Mouse (Mus musculus) lung, postnatal 14 days (tissue): ENCODE results near the gene Hid1.
"Not testable (repeated sequence)": the region's sequence is repeated elsewhere in the genome, so short reads cannot be mapped to it uniquely, and the experiment has no call there.

Source experiments
- DNase-seq: peaks from one replicate; pipeline ENCODE4 v3.0.0; 2021

Hid1 gene

GRCm38 (mm10) chr11:115367395-115367944, at the start of gene Hid1:
Hid1 (minus strand) TSS chr11:115367756.
- peak; percentile 82 for DNase-seq

GRCm38 (mm10) chr11:115409556-115409955, 42.0 kb upstream of the Hid1 start:
- no peak for DNase-seq

DNA sequence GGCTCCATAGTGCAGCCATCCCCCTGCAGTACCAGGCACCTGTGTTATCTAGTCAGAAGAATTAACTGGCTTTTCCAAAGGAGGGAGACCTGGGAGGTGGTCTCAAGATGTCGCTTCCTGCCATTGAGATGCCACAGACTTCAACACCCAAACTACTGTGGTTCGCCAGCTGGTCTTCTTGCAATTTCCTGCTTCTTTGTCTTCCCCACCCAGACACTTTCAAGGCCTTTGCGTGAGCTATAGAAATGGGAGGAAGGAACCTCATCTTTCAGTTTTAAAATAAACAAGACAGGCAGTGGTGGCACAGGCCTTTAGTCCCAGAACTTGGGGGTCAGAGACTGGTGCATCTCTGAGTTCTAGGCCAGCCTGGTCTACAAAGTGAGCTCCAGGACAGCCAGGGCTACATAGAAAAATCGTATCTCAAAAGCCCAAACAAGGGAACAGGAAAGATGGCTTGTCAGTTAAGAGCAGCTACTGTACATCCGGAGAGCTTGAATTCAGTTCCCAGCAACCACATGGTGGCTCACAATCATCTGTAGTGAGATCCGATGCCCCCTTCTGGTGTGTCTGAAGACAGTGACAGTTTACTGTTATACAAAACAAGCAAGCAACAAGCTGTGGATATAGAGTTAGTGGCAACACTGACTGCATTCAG, 40.8 kb upstream of the Hid1 start:
- no peak for DNase-seq

DNA sequence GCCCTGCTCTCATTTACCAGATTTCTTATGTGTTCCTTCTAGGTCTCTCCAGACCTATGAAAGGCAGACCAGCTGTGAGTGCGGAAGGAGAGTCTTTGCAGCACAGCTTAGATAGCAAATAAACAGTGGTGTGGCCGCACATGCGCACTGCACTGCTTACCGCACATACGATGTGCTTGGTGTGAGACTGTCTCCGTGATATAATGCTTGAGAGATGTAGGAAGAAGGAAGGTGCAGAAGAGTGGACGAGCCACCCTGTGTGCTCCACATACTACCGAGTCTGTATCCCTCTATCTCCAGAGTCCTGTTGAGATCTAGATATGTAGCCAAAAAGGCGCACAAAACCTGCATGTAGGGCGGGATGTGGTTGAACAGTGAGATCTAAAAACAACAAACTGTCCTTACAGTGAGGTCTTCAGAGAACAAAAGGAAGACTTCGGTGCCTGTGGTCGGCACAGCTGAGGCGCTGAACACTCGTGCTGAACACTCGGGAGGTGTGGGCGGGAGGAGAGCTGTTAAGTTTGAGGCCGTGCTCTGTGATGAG, 39.4 kb upstream of the Hid1 start:
- DNase-seq, result no peak

DNA sequence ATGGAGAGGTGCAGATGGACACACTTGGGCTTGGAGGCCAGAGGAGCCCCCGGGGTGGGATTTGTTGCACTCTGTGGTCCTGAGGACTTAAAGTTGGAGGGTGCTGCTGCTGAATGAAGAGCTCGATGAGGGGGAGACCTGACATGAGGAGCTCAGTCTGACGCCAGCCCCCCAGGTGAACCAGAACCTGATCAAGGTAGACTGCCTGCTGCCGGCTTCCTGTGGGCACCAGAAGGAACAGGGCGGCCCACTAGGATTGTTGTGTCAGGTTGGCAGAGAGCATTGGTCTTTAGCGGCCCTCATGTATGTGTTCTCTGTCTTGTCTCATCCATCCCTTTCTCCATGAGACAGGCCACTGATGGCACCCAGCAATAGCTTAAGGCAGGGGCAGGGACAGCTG, 38.2 kb upstream of the Hid1 start:
- DNase-seq, result no peak

DNA sequence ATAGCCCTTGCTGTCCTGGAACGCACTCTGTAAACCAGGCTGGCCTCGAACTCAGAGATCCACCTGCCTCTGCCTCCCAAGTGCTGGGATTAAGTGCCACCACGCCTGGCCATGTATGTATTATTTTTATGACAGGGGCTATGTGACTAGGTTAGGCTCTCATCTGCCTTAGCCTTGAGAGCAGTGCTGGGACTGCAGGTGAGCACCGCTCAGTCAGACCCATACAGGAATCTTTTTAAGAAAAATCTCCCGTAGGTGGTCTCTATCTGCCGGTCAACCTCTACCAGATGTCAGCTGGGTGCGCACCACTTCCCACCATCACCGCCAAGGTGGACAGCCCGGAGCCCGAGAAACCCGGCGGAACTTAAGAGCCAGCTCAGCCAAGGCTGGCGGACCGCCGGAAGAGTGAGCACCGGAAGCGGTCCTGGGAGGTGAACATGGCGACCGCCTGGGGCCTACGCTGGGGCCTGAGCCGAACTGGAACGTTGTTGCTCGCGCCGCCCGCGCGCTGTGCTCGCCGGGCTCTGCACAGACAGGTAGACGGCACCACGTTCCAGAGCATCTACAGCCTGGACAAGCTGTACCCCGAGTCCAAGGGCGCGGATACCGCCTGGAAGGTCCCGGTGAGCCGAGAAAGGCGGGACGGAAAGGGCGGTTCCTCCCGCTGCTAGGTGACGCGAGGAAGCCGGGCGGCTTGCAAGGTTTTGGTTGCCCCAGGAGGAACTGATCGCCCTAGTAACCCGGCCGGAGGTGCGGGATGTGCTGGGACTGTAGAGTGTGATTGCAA, 36.0 kb upstream of the Hid1 start, which contains the start of gene Mrpl58:
Gene Mrpl58 (plus strand): TSS at position 415 of the 787 bp plus-strand sequence.
- DNase-seq, result peak; percentile 86

- no peak for DNase-seq
Measured at GRCm38 (mm10) chr11:115400630-115401391, 33.3 kb upstream of the Hid1 start.

GRCm38 (mm10) chr11:115400126-115400525, 32.6 kb upstream of the Hid1 start:
- DNase-seq, result no peak

GRCm38 (mm10) chr11:115398085-115398484, 30.5 kb upstream of the Hid1 start:
- DNase-seq, result peak; percentile 54

DNA sequence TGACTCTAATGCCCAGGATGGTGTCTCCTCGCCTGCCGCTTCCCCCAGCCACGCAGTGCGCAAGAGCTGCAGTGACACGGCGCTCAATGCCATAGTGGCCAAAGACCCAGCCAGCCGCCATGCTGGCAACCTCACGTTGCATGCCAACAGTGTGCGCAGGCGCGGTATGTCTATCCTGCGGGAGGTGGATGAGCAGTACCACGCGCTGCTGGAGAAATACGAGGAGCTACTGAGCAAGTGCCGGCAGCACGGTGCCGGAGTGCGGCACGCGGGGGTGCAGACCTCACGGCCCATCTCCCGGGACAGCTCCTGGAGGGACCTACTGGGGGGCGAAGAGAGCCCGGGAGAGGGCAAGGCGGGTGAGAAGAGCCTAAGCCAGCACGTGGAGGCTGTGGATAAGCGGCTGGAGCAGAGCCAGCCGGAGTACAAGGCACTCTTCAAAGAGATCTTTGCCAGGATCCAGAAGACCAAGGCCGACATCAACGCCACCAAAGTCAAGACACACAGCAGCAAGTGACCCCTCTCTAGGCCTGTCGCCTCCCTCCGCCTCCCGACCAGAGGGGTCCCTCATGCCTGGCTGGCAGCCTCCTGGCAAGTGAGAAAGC, 26.3 kb upstream of the Hid1 start:
- DNase-seq, result no peak

GRCm38 (mm10) chr11:115391358-115391757, 23.8 kb upstream of the Hid1 start:
- no peak for DNase-seq

DNA sequence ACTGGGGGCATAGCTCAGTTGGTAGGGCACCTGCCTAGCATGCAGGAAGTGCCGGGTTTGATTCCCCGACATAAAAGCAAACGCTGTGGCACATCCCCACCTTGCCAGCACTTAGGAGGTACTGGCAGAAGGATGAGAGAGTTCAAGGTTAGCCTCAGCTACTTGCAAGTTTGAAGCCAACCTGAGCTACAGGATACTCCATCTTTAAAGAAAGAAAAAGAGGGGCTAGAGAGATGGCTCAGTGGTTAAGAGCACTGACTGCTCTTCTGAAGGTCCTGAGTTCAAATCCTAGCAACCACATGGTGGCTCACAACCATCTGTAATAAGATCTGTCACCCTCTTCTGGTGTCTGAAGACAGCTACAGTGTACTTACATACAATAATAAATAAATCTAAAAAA, 19.3 kb upstream of the Hid1 start:
- DNase-seq, result not testable (repeated sequence)

- no peak for DNase-seq
Measured at GRCm38 (mm10) chr11:115384587-115384986, 17.0 kb upstream of the Hid1 start.

DNA sequence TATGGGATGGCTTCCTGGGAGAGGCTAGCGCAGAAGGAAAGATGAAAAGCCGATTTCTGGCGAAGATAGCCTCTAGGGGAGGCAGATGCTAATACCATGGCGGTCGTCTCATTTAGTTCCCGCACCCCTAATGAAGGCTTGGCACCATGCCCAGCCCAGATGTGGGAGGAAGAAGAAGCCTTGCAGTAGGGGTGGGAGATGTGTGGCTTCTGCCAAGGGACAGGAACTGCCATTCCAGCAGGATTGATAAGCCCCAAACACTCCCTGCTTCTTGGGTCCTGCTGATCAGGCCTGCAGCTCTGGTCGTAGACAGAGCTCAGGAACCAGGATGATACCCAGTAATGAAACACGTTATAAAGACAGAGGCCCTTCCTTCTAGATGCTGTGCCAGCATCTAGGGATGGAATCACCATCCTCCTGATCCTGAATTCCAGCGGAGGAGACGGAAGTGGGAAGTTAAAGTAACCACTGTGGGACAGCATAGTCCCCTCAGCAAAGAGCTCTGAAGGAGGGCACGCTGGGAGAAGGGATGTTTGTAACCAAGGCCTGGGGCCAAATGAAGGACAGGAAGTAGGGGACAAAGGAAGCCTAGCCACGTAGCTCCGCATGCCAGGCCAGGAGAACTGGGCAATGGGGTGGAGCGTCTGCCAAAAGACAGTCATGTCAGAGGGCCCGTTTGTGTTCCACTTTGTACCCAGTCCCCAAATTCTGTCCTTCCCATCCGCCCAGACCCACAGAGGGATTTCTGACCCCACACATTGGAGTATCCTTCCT, 16.3 kb upstream of the Hid1 start:
- DNase-seq, result no peak

GRCm38 (mm10) chr11:115382891-115383290, 15.3 kb upstream of the Hid1 start:
- DNase-seq, result no peak

DNA sequence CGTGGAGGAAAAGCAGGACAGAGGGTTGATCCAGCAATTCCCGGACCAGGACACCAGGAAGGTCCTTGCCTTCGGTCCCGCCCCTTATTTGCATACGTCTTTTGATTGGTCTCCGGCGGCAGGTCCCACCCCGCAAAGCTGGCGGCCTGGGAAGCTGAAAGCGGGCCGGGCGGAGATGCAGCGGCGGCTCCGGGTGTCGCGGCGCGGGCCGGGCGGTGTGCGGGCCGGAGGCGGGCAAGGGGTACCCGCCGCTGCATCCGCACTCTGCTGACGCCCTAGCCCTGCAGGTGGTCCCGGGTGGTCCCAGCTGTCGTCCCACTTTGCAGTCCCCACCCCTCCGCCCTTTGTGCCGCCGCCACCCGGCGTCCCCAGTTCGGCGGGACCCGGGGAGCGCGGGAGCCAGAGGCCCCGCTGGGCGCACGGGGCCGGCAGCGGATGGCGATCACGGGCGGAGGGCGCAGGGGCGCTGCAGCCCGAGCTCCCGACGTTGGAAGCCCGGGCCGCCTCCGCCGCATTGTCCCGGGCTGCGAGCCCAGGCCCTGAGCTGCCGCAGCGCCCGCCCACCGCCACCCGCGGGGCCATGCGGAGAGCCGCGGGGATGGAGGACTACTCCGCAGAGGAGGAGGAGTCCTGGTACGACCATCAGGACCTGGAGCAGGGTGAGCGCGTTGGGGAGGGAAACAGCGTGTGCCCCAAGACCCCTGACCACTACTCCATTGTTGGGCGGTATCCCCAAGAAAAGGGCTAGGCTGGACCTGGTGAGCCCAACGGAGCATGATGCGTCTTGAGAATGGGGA, 14.4 kb upstream of the Hid1 start, which contains the start of gene Cdr2l:
Gene Cdr2l (plus strand): TSS at position 174 of the 797 bp plus-strand sequence.
- peak; percentile 91 for DNase-seq

DNA sequence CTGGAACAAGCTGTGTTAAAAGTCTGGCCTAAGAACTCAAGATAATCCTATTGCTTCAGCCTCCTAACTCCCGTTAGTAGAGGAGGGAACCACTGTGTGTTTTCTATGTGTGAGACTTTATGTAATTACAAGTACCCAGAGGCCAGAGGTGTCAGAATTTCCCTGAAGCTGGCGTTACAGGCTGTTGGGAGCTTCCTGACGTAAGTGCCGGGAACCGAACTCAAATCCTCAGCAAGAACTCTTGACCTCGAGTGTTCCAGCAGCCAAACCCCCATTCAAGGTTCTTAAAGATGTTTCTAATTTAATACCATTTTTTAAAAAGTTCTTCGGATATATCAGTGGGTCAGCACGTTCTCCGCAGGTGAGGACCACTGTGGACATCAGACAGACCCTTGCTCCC, 13.7 kb upstream of the Hid1 start:
- DNase-seq, result no peak

DNA sequence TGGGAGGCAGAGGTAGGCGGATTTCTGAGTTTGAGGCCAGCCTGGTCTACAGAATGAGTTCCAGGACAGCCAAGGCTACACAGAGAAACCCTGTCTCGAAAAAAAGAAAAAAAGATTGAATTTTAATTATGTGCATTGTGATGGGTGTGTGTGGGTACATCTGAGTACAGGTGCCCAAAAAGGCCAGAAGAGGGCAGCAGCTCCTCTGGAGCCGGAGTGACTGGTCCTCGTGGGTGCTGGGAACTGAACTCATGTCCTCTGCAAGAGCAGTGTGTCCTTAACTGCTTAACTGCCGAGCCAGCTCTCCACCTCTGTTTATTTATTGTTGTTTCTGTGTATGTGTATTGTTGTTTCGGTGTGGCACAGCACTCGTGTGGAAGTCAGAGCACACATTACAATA, 10.3 kb upstream of the Hid1 start:
- DNase-seq, result no peak

DNA sequence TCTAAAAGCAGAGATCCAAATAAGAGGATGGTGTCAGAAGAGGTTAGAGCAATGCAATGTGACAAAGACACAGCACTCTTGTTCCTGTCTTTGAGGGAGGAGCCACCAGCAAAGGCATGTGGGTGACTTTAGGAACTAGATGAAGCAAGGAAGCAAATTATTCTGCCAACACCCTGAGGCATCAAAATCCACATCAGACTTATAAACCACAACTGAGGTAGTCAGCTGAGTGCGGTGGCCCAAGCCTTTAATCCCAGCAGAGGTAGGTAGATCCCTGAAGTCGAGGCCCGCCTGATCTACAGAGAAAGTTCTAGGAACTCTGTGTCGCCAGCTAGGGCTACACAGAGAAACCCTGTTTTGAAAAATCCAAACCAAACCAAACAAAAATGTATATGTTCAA, 9.7 kb upstream of the Hid1 start:
- DNase-seq, result no peak

DNA sequence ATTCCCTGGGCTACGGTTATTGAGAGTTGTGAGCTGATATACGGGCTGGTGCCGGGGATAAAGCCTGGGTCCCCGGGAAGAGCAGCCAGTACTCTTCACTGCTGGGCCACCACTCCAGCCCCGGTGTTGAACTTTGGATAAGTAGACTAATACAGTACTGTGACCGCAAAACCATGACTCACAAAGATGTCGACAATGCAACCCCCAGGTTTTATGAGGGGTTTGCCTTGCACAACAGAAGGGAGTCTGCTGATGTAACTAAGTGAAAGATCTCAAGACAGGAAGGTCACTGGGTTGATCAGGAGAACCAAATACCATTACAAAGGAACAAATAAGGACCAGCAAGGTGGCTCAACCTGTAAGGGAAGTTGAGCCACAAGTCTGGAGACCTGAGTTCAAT, 9.2 kb upstream of the Hid1 start:
- DNase-seq, result no peak
